Mouse (Mus musculus): ENCODE measurements at regions not wholly inside any gene's neighbourhood (a gene's known extent, or its start where the extent isn't known, plus 50 kb on each side); places are given as distances from the start of the nearest gene placed in this dataset.
"Not testable (repeated sequence)": the region's sequence is repeated elsewhere in the genome, so short reads cannot be mapped to it uniquely, and the experiment has no call there.

DNA sequence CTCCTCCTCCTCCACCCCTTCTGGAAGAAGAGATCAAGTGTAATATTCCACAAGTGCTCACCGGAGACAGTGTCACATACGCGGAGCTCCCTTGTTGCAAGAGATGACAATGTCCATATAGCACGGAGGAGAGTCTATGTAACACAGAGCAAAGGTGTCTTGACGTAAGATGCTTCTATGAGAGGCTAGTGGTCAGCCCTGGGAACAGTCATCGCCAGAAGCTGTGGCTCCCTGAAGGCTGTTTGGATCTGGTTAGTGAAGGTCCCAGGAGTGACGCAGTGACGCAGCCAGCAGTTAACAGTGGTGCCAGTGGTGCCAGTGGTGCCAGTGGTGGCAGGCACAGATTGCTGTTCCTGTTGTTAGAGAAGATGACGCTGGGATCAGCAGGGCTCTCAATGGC lies 66.9 kb downstream of the Twistnb start:
- H3K27me3 ChIP-seq (ENCODE audit: insufficient read depth, low read length) = no peaks in the 10 kb centered on the region
- DNase-seq (ENCODE audit: low spot score) (no peak), ATAC-seq (ENCODE audit: low FRiP score) (no peak)
- no peak overlapping the region for H3K9ac ChIP-seq (replicated peaks; ENCODE audit: low read length, poor library complexity, severe bottlenecking)
- no peaks in the 10 kb centered on the region for H3K4me1 ChIP-seq (ENCODE audit: insufficient read depth, low read length)
- no peaks in the 10 kb centered on the region for H3K9me3 ChIP-seq (ENCODE audit: low read length)
- no peak overlapping the region for H3K4me3 ChIP-seq (ENCODE audit: low read depth, low read length)
- no peaks in the 10 kb centered on the region for H3K36me3 ChIP-seq (ENCODE audit: insufficient read depth, low read length)
- WGBS = 90% methylated on average over 9 of the region's 9 CpGs
- H3K27ac ChIP-seq (ENCODE audit: low read depth, low read length) = no peak overlapping the region
- TF ChIP-seq CTCF (IDR thresholded peaks at IDR 0.05) = no peak
- no peak overlapping the region for H3K4me2 ChIP-seq (ENCODE audit: low read depth, low read length, poor library complexity, severe bottlenecking)

- Histone ChIP-seq H3K4me2 (ENCODE audit: low read depth, low read length, poor library complexity, severe bottlenecking) (no peak overlapping the region), H3K4me3 (ENCODE audit: low read depth, low read length) (no peak overlapping the region), H3K27ac (ENCODE audit: low read depth, low read length) (no peak overlapping the region), H3K9ac (replicated peaks; ENCODE audit: low read length, poor library complexity, severe bottlenecking) (no peak overlapping the region), H3K4me1 (ENCODE audit: insufficient read depth, low read length) (no peaks in the 10 kb centered on the region), H3K27me3 (ENCODE audit: insufficient read depth, low read length) (no peaks in the 10 kb centered on the region), H3K9me3 (ENCODE audit: low read length) (no peaks in the 10 kb centered on the region), H3K36me3 (ENCODE audit: insufficient read depth, low read length) (no peaks in the 10 kb centered on the region)
- DNase-seq (ENCODE audit: low spot score) (peak; percentile 59), ATAC-seq (ENCODE audit: low FRiP score) (no peak)
- 43% methylated on average over 11 of the region's 11 CpGs for WGBS
- peak; percentile 72 for TF ChIP-seq CTCF (IDR thresholded peaks at IDR 0.05)
Measured at GRCm38 (mm10) chr12:33497319-33497892, 68.0 kb downstream of the Twistnb start.

- H3K27me3 ChIP-seq (ENCODE audit: insufficient read depth, low read length) = no peaks in the 10 kb centered on the region
- H3K4me2 ChIP-seq (ENCODE audit: low read depth, low read length, poor library complexity, severe bottlenecking) = no peak overlapping the region
- ATAC-seq (ENCODE audit: low FRiP score) (no peak), DNase-seq (ENCODE audit: low spot score) (peak; percentile 50)
- H3K4me3 ChIP-seq (ENCODE audit: low read depth, low read length) = no peak overlapping the region
- no peak overlapping the region for H3K9ac ChIP-seq (replicated peaks; ENCODE audit: low read length, poor library complexity, severe bottlenecking)
- no peak for TF ChIP-seq CTCF (IDR thresholded peaks at IDR 0.05)
- H3K36me3 ChIP-seq (ENCODE audit: insufficient read depth, low read length) = no peaks in the 10 kb centered on the region
- WGBS = 75% methylated on average over 7 of the region's 7 CpGs
- H3K4me1 ChIP-seq (ENCODE audit: insufficient read depth, low read length) = no peaks in the 10 kb centered on the region
- H3K27ac ChIP-seq (ENCODE audit: low read depth, low read length) = no peak overlapping the region
- H3K9me3 ChIP-seq (ENCODE audit: low read length) = no peaks in the 10 kb centered on the region
Measured at GRCm38 (mm10) chr12:33541566-33541965, 112.1 kb downstream of the Twistnb start.

DNA sequence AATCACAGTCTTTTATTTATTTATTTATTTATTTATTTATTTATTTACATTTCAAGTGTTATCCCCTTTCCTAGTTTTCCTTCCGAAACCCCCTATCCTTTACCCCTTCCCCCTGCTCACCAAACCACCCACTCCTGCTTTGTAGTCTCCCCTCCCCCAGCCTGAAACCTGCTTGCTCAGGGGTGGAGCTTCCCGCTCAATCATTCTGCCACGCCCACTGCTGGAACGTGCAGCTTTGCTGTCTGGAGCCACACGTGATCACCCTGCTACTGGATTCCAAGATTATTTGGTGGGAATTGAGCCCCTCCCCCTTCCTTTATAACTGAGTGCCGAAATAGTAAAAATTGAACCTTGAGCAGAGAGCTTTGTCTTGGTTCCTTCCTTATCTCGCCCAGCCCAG lies 122.2 kb downstream of the Twistnb start:
- not testable (repeated sequence) for ATAC-seq (ENCODE audit: low FRiP score); H3K9me3 ChIP-seq (ENCODE audit: low read length); H3K4me3 ChIP-seq (ENCODE audit: low read depth, low read length); H3K4me1 ChIP-seq (ENCODE audit: insufficient read depth, low read length); H3K9ac ChIP-seq (replicated peaks; ENCODE audit: low read length, poor library complexity, severe bottlenecking); H3K4me2 ChIP-seq (ENCODE audit: low read depth, low read length, poor library complexity, severe bottlenecking); H3K36me3 ChIP-seq (ENCODE audit: insufficient read depth, low read length); H3K27me3 ChIP-seq (ENCODE audit: insufficient read depth, low read length); H3K27ac ChIP-seq (ENCODE audit: low read depth, low read length); DNase-seq (ENCODE audit: low spot score)
- WGBS = 53% methylated on average over 7 of the region's 7 CpGs

DNA sequence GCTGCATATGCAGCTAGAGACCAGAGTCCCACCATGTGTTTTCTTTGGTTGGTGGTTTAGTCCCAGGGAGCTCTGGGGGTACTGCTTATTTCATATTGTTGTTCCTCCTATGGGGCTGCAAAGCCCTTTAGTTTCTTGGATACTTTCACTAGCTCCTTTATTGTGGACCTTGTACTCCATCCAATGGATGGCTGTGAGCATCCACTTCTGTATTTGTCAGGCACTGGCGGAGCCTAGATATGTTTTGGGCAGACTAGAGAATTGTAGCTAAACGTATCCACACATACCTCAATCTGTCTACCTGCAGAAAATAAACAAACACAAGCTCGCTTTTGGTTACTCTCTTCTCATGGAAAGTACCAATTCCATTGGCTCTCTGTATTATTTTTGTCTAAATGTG lies 122.8 kb downstream of the Twistnb start:
- Histone ChIP-seq H3K27ac (ENCODE audit: low read depth, low read length) (no peak overlapping the region), H3K4me3 (ENCODE audit: low read depth, low read length) (no peak overlapping the region), H3K4me2 (ENCODE audit: low read depth, low read length, poor library complexity, severe bottlenecking) (no peak overlapping the region), H3K9ac (replicated peaks; ENCODE audit: low read length, poor library complexity, severe bottlenecking) (no peak overlapping the region), H3K4me1 (ENCODE audit: insufficient read depth, low read length) (no peaks in the 10 kb centered on the region), H3K27me3 (ENCODE audit: insufficient read depth, low read length) (no peaks in the 10 kb centered on the region), H3K9me3 (ENCODE audit: low read length) (no peaks in the 10 kb centered on the region), H3K36me3 (ENCODE audit: insufficient read depth, low read length) (no peaks in the 10 kb centered on the region)
- ATAC-seq (ENCODE audit: low FRiP score) (no peak), DNase-seq (ENCODE audit: low spot score) (no peak)
- 95% methylated on average over 3 of the region's 3 CpGs for WGBS
- TF ChIP-seq CTCF (IDR thresholded peaks at IDR 0.05) = no peak

GRCm38 (mm10) chr12:33552651-33553050 lies 123.2 kb downstream of the Twistnb start:
- Histone ChIP-seq H3K4me3 (ENCODE audit: low read depth, low read length) (no peak overlapping the region), H3K9me3 (ENCODE audit: low read length) (no peaks in the 10 kb centered on the region), H3K27ac (ENCODE audit: low read depth, low read length) (no peak overlapping the region), H3K36me3 (ENCODE audit: insufficient read depth, low read length) (no peaks in the 10 kb centered on the region), H3K9ac (replicated peaks; ENCODE audit: low read length, poor library complexity, severe bottlenecking) (no peak overlapping the region), H3K27me3 (ENCODE audit: insufficient read depth, low read length) (no peaks in the 10 kb centered on the region), H3K4me1 (ENCODE audit: insufficient read depth, low read length) (no peaks in the 10 kb centered on the region), H3K4me2 (ENCODE audit: low read depth, low read length, poor library complexity, severe bottlenecking) (no peak overlapping the region)
- ATAC-seq (ENCODE audit: low FRiP score) = no peak
- whole genome bisulfite sequencing = 89% methylated on average over 5 of the region's 5 CpGs
- no peak for TF ChIP-seq CTCF (IDR thresholded peaks at IDR 0.05)
- no peak for DNase-seq (ENCODE audit: low spot score)
